Mouse (Mus musculus) ES-E14 (cell line): ENCODE measurements at regions not wholly inside any gene's neighbourhood (a gene's known extent, or its start where the extent isn't known, plus 50 kb on each side); places are given as distances from the start of the nearest gene placed in this dataset.

Source experiments
- DNase-seq: peaks from one replicate; pipeline ENCODE4 v3.0.0-alpha.2; 2013; ENCODE audit warnings: low read depth, low spot score
- H3K27ac ChIP-seq: 2 replicates; pipeline ENCODE4 v1.5.1; 2012; ENCODE audit warnings: low read depth, mild to moderate bottlenecking, low read length, moderate library complexity, mixed read lengths; ENCODE audit not compliant: poor library complexity, insufficient read depth, severe bottlenecking
- H3K36me3 ChIP-seq: 2 replicates; pipeline ENCODE4 v1.6.1; 2012; ENCODE audit warnings: mild to moderate bottlenecking, low read length, moderate library complexity, mixed read lengths; ENCODE audit not compliant: control insufficient read depth, poor library complexity, insufficient read depth, severe bottlenecking
- H3K4me1 ChIP-seq, 2 experiments: fragments of 150-350 bp in 1 of 2; sonication (generic) in 1 of 2; 2 replicates each; pipeline ENCODE4 v1.6.1; 2012; ENCODE audit warnings: low read length in 2 of 2, mild to moderate bottlenecking in 1 of 2, mixed read lengths in 1 of 2; ENCODE audit not compliant: control insufficient read depth in 2 of 2, insufficient read depth in 2 of 2, poor library complexity in 1 of 2
- H3K4me3 ChIP-seq, 2 experiments: fragments of 150-350 bp in 1 of 2; sonication (generic) in 1 of 2; 2 replicates each; pipeline ENCODE4 v1.5.1; 2012; ENCODE audit warnings: low read length in 2 of 2, low read depth in 1 of 2, mild to moderate bottlenecking in 1 of 2, mixed read lengths in 1 of 2; ENCODE audit not compliant: insufficient read depth in 1 of 2, poor library complexity in 1 of 2, severe bottlenecking in 1 of 2
- H3K9ac ChIP-seq: 2 replicates; pipeline ENCODE4 v1.6.1; 2012; ENCODE audit warnings: low read depth, mild to moderate bottlenecking, low read length, mixed read lengths; ENCODE audit not compliant: poor library complexity, insufficient read depth, severe bottlenecking
- H3K9me3 ChIP-seq: fragments of 150-350 bp; sonication (generic); 2 replicates; pipeline ENCODE4 v1.6.1; 2012; ENCODE audit warnings: low read depth, mild to moderate bottlenecking, low read length; ENCODE audit not compliant: control insufficient read depth, insufficient read depth
- CHD2 ChIP-seq: IDR thresholded peaks from 2 replicates; pipeline ENCODE4 v1.6.1; 2014; ENCODE audit warnings: mild to moderate bottlenecking, low read depth, low read length, inconsistent platforms
- HCFC1 ChIP-seq: IDR thresholded peaks from 2 replicates; pipeline ENCODE4 v1.6.1; 2012; ENCODE audit warnings: low read length, inconsistent platforms, borderline replicate concordance; ENCODE audit not compliant: insufficient read depth
- MAFK ChIP-seq: IDR thresholded peaks from 2 replicates; pipeline ENCODE4 v1.6.1; 2014; ENCODE audit warnings: mild to moderate bottlenecking, low read depth, low read length, inconsistent platforms; ENCODE audit not compliant: insufficient read depth
- ZC3H11A ChIP-seq: IDR thresholded peaks from 2 replicates; pipeline ENCODE4 v1.6.1; 2012; ENCODE audit warnings: low read depth, mild to moderate bottlenecking, inconsistent platforms, low read length, borderline replicate concordance
- ZNF384 ChIP-seq: IDR thresholded peaks from 2 replicates; pipeline ENCODE4 v1.6.1; 2012; ENCODE audit warnings: low read depth, low read length, inconsistent platforms
- in situ Hi-C, 2 experiments: fragments of 600-800 bp; cut with MboI; formaldehyde crosslinking; loops; one replicate each; pipeline ENCODE4 v1.15.1; 2025; ENCODE audit warnings: low sequenced_read_pairs in 2 of 2, inconsistent platforms in 1 of 2; ENCODE audit not compliant: unreplicated experiment in 2 of 2

GRCm38 (mm10) chr10:37849291-37849846 lies 710.6 kb upstream of the Marcks start:
- Histone ChIP-seq H3K4me3 (no peak overlapping the region), H3K4me1 (no peaks in the 10 kb centered on the region; a peak in 1 of 4 replicates), H3K36me3 (no peaks in the 10 kb centered on the region), H3K9ac (no peak overlapping the region), H3K9me3 (peaks cover 6% of the 10 kb centered on the region; the same call in 1 of the 2 replicates), H3K27ac (no peak overlapping the region)
- TF ChIP-seq ZC3H11A = no peak
- TF ChIP-seq MAFK = no peak
- no peak for TF ChIP-seq ZNF384
- TF ChIP-seq HCFC1 = no peak
- TF ChIP-seq CHD2 = no peak
- in situ Hi-C loops = no loop called here
- DNase-seq = no peak

GRCm38 (mm10) chr10:37842820-37843219 lies 704.1 kb upstream of the Marcks start:
- no peak overlapping the region for H3K27ac ChIP-seq
- no peak for DNase-seq
- no peak overlapping the region for H3K4me3 ChIP-seq
- TF ChIP-seq CHD2 (no peak), HCFC1 (no peak), ZC3H11A (no peak), ZNF384 (no peak), MAFK (no peak)
- H3K9me3 ChIP-seq = no peaks in the 10 kb centered on the region
- in situ Hi-C loops = no loop called here
- no peaks in the 10 kb centered on the region; a peak in 1 of 4 replicates for H3K4me1 ChIP-seq
- H3K9ac ChIP-seq = no peak overlapping the region
- no peaks in the 10 kb centered on the region for H3K36me3 ChIP-seq

GRCm38 (mm10) chr10:37841842-37842241 lies 703.1 kb upstream of the Marcks start:
- in situ Hi-C loops = no loop called here

GRCm38 (mm10) chr10:37837721-37838120 lies 699.0 kb upstream of the Marcks start:
- in situ Hi-C loops = no loop called here
- TF ChIP-seq CHD2 (no peak), MAFK (no peak), HCFC1 (no peak), ZNF384 (no peak), ZC3H11A (no peak)
- Histone ChIP-seq H3K9me3 (no peaks in the 10 kb centered on the region), H3K4me3 (no peak overlapping the region), H3K27ac (no peak overlapping the region), H3K4me1 (no peaks in the 10 kb centered on the region), H3K9ac (no peak overlapping the region), H3K36me3 (no peaks in the 10 kb centered on the region)
- no peak for DNase-seq

More at GRCm38 (mm10) chr10:37841842-37842241, 703.1 kb upstream of the Marcks start:
- TF ChIP-seq ZC3H11A (no peak), ZNF384 (no peak), HCFC1 (no peak), CHD2 (no peak)
- Histone ChIP-seq H3K4me3 (no peak overlapping the region), H3K36me3 (no peaks in the 10 kb centered on the region), H3K9me3 (no peaks in the 10 kb centered on the region), H3K9ac (no peak overlapping the region), H3K27ac (no peak overlapping the region), H3K4me1 (no peaks in the 10 kb centered on the region)
- peak; percentile 6 for DNase-seq

GRCm38 (mm10) chr10:37813026-37813425 lies 674.3 kb upstream of the Marcks start:
- in situ Hi-C loops = no loop called here
- H3K27ac ChIP-seq = no peak overlapping the region
- no peak for DNase-seq
- H3K9me3 ChIP-seq = no peaks in the 10 kb centered on the region
- no peak for TF ChIP-seq ZNF384
- TF ChIP-seq HCFC1 = no peak
- no peak for TF ChIP-seq CHD2
- no peak for TF ChIP-seq ZC3H11A
- TF ChIP-seq MAFK = no peak
- H3K9ac ChIP-seq = no peak overlapping the region
- H3K4me3 ChIP-seq = no peak overlapping the region
- no peaks in the 10 kb centered on the region for H3K36me3 ChIP-seq
- no peaks in the 10 kb centered on the region for H3K4me1 ChIP-seq
